Comparison of ENCODE assay signal across 9 mouse cellular contexts in genomic region chr3:88460983-88461696, GRCm38 (mm10). TPM values are rescaled to one million over a fixed set of nuclear protein-coding genes. Genes with fewer than 3 reads are reported as not detected.
DNase-seq lines count a peak whose midpoint lies in the region; ATAC-seq and TF ChIP-seq lines count a peak whose summit lies in the region.
"Had no signal": no experiment of that assay in that cellular context is flagged by ENCODE, and none has a peak within 500 bp of the region (broad histone marks: within the 10 kb centered on the region; RNA-seq: fewer than 3 reads in every experiment).

Sema4a (minus strand) TSS chr3:88461182.

- ATAC-seq in midbrain, postnatal 0 days (ENCODE audit: low FRiP score): peak; percentile 38

- H3K9me3 ChIP-seq in midbrain, postnatal 0 days (ENCODE audit: low read length): no peaks in the 10 kb centered on the region
- H3K9me3 ChIP-seq: embryonic facial prominence, embryonic 12.5 days had no signal

- no peak within 1 kb of the TSS for H3K4me3 ChIP-seq in cerebellum, adult 2 months (replicated peaks; ENCODE audit: insufficient read depth, low read depth, low read length)
- H3K4me3 ChIP-seq in testis, adult 2 months (ENCODE audit: control insufficient read depth, low read depth, low read length): no peak within 1 kb of the TSS
- H3K4me3 ChIP-seq in midbrain, postnatal 0 days (ENCODE audit: low read depth, low read length): no peak within 1 kb of the TSS
- H3K4me3 ChIP-seq: embryonic facial prominence, embryonic 12.5 days had no signal

- TF ChIP-seq CTCF in cerebellum, adult 2 months (IDR thresholded peaks at IDR 0.05; ENCODE audit: borderline replicate concordance, insufficient read depth, low read depth, low read length): no peak
- TF ChIP-seq CTCF in testis, adult 2 months (IDR thresholded peaks at IDR 0.05; ENCODE audit: control insufficient read depth, insufficient read depth, insufficient replicate concordance, low read depth, low read length): no peak
- no peak for TF ChIP-seq CTCF in midbrain, postnatal 0 days (IDR thresholded peaks at IDR 0.05)

- 22% methylated on average over 12 of the region's 12 CpGs for WGBS in cerebellum, adult 2 months
- WGBS in midbrain, postnatal 0 days: 39% methylated on average over 12 of the region's 12 CpGs

- H3K4me1 ChIP-seq in cerebellum, adult 2 months (ENCODE audit: control insufficient read depth, insufficient read depth, low read length): no peaks in the 10 kb centered on the region; the same call in 1 of the 2 replicates
- peaks cover 5% of the 10 kb centered on the region for H3K4me1 ChIP-seq in testis, adult 2 months (ENCODE audit: control insufficient read depth, insufficient read depth, low read length)
- peaks cover 12% of the 10 kb centered on the region for H3K4me1 ChIP-seq in midbrain, postnatal 0 days (ENCODE audit: insufficient read depth, low read length)

- intact Hi-C loops in left cerebral cortex, postnatal 14 days (cut with DNase I): no loop called here

- DNase-seq in cerebellum, adult 2 months: no peak
- no peak for DNase-seq in cerebellum, adult 8-10 months
- DNase-seq in testis, postnatal 10 days (ENCODE audit: low spot score): no peak
- peak in 1 of 2 experiments; percentile 54 for DNase-seq in left cerebral cortex, postnatal 14 days (ENCODE audit: low spot score in 2 of 2)
- peak; percentile 76 for DNase-seq in midbrain, postnatal 0 days (ENCODE audit: low spot score)
- no peak for DNase-seq in gastrocnemius, postnatal 25 days
- DNase-seq in thymus, postnatal 4 days: no peak

- H3K36me3 ChIP-seq in testis, adult 2 months (ENCODE audit: control insufficient read depth, insufficient read depth, low read length): no peaks in the 10 kb centered on the region
- no peaks in the 10 kb centered on the region for H3K36me3 ChIP-seq in midbrain, postnatal 0 days (ENCODE audit: insufficient read depth, low read length)
- H3K36me3 ChIP-seq: embryonic facial prominence, embryonic 12.5 days had no signal

- H3K27me3 ChIP-seq in cerebellum, adult 2 months (ENCODE audit: control insufficient read depth, insufficient read depth, low read length): no peaks in the 10 kb centered on the region
- H3K27me3 ChIP-seq in testis, adult 2 months (ENCODE audit: control insufficient read depth, insufficient read depth, low read length): no peaks in the 10 kb centered on the region
- no peaks in the 10 kb centered on the region for H3K27me3 ChIP-seq in midbrain, postnatal 0 days (ENCODE audit: insufficient read depth, low read length)

- no peak within 1 kb of the TSS for H3K4me2 ChIP-seq in midbrain, postnatal 0 days (ENCODE audit: low read depth, low read length, poor library complexity, severe bottlenecking)
- H3K4me2 ChIP-seq: embryonic facial prominence, embryonic 12.5 days had no signal

- no peak within 1 kb of the TSS for H3K9ac ChIP-seq in midbrain, postnatal 0 days (replicated peaks; ENCODE audit: low read length, poor library complexity, severe bottlenecking)
- H3K9ac ChIP-seq: embryonic facial prominence, embryonic 12.5 days had no signal

- no peak within 1 kb of the TSS for H3K27ac ChIP-seq in cerebellum, adult 2 months (ENCODE audit: insufficient read depth, low read length)
- no peak within 1 kb of the TSS for H3K27ac ChIP-seq in testis, adult 2 months (ENCODE audit: control insufficient read depth, insufficient read depth, low read depth, low read length)
- H3K27ac ChIP-seq in midbrain, postnatal 0 days (ENCODE audit: low read depth, low read length): peak within 1 kb of the TSS; percentile 51
- H3K27ac ChIP-seq: embryonic facial prominence, embryonic 12.5 days had no signal

- TF ChIP-seq POLR2A in cerebellum, adult 2 months (IDR thresholded peaks at IDR 0.05; ENCODE audit: borderline replicate concordance, insufficient read depth, low read length): no peak
- no peak for TF ChIP-seq POLR2A in testis, adult 2 months (IDR thresholded peaks at IDR 0.05; ENCODE audit: control insufficient read depth, low read depth, low read length)

RNA-seq across cellular contexts. Expression of gene Sema4a, which starts in this region (rescaled TPM):
- 31.6 and 31.8 TPM in 2 replicates for polyA plus RNA-seq in cerebellum, adult 2 months (2012; rRNA removed)
- 58.9 and 66.2 TPM in 2 replicates for polyA plus RNA-seq in testis, adult 2 months (2012; rRNA removed)
- 10 to 100 TPM; 51.3 to 57.7 TPM for total RNA-seq in left cerebral cortex, postnatal 14 days (2021)
- total RNA-seq in midbrain, postnatal 0 days (2014; rRNA removed): 52.6 and 62.0 TPM in 2 replicates
- 42.1 and 44.2 TPM in 2 replicates for polyA plus RNA-seq in midbrain, postnatal 0 days (2015; fragmentation: Nextera tagmentation; extraction: Ambion mirVana)
- total RNA-seq in gastrocnemius, postnatal 25 days (2021): 1 to 10 TPM; 1.6 to 1.8 TPM

Comparison
In these comparisons a context has a peak if more than half of its experiments do, and no peak if none do; other contexts are left out.
1. RNA of gene Sema4a (total RNA-seq): 52.6 to 62.0 TPM in midbrain, postnatal 0 days and 51.3 to 57.7 TPM in left cerebral cortex, postnatal 14 days; 1.6 to 1.8 TPM in gastrocnemius, postnatal 25 days; every median in the first group is over 10 times any median in the second.